Mouse (Mus musculus) left cerebral cortex, adult 9 months (tissue): ENCODE data around the gene Atxn1.

ENCODE experiments used
- DNase-seq, 2 experiments: peaks; one replicate each; pipeline ENCODE4 v3.0.0; 2022; ENCODE audit warnings: low spot score in 2 of 2

Gene Atxn1

GRCm38 (mm10) chr13:45865620-45866019 is 99.2 kb downstream of the Atxn1 start:
- no peak for DNase-seq

DNA sequence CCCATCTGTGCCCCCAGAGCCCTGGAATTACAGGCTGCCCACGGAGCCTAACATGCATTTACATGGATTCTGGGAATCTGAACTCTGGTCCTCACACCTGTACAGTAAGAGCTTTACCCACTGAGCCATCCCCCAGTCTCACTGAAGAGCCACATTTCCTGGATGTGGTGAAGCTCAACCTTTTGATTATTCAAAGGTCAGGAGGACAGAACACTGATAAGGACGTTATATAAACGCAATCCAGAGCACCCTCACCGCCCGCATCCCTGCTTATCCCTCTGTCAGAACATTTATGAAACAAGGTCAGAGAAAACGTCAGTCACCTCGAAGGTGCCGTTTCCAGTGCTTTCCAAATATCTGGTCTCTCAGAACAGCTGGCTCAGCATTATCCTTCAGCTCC is 101.0 kb downstream of the Atxn1 start:
- no peak for DNase-seq

DNA sequence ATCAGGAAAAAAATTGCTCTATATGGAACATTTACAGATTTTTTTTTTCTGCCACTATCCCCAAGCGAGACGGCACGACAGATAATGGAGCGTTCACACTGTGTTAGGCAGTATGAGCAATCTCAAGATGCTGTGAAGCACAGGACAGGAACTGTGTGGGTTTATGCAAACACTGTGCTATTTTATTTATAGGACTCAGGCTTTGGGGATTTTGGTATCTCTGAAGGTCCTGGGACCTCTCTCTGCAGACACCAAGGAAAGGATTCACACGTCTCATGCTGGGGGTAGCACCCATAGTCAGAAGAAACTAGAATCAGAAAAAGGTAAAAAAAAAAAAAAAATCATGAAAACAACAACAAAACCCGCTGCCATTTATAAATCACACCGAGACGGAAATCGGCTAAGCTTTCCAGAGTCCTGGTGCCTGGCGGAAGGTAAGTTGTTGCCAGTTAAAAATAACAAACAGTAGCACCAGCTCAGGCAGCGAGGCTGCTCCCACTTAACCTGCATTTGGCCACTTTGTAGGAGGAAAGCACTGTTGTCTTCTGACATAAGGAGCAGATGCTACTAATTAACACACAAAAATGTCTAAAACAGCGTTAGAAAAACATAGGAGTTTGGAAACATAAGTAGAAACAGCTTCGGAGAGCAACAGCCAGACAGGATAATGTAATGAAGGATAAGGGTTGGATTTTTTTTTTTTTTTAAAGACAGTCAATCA is 102.8 kb downstream of the Atxn1 start:
- DNase-seq, result no peak

- DNase-seq, result no peak
Observed at GRCm38 (mm10) chr13:45861098-45861580, 103.7 kb downstream of the Atxn1 start.

GRCm38 (mm10) chr13:45859081-45859709 is 105.6 kb downstream of the Atxn1 start:
- no peak for DNase-seq

DNA sequence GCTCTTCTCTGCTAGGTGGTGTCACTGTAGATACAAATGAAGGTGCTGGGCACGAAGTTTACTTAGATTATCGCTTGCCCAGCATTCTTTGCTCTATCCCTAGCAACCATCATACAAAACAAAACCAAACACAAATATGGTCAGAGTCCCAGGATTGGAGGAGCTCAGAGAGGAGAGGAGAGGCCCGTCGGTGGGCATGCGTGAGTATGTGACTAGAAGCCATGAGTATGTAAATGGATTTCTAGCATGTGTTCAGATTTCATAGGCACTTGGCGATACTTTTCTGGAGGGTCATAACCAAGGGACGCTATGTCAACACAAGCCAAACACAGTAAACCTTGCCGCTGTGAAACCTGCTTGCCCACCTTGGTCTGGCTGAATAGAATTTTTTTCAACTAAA is 107.4 kb downstream of the Atxn1 start:
- DNase-seq, result no peak

DNA sequence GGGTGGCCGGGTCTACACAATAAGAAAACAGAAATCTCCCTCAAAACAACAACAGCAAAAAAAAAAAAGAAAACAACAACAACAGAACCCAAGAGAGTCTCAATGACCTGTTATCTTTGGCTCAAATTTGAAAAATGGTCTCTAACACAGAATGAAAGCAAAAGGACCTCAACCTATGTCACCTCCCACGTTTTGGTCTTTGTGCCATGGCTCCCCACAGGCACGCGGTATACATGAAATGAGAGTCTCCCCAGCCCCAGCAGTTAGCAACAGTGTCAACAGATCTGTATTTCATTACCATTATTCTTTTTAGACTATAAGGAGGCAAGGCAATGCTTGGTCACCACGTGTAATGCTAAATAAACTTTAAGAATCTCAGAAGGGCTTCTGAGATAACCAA is 110.3 kb downstream of the Atxn1 start:
- no peak for DNase-seq

GRCm38 (mm10) chr13:45853691-45854090 is 111.1 kb downstream of the Atxn1 start:
- DNase-seq, result no peak

GRCm38 (mm10) chr13:45852288-45852687 is 112.5 kb downstream of the Atxn1 start:
- no peak for DNase-seq

DNA sequence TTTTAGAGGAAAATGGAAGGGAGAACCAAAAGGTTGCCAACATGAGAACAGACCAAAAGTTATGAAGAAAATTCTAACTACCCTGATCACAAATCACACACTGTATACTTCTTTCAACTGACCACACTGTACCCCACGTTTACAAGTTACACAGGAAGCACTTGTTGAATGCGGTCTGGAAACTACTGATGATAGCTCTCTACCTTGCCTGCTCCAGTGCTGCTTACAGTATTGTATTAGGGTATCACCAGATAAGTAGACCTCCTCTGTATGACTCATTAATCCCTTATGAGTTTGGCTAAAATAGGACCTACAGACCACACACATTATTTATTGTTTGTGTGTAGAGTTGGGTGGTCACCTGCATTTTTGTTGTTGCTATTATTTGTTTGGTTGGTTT is 113.1 kb downstream of the Atxn1 start:
- DNase-seq, result no peak

- DNase-seq, result no peak
Observed at GRCm38 (mm10) chr13:45851156-45851555, 113.7 kb downstream of the Atxn1 start.

DNA sequence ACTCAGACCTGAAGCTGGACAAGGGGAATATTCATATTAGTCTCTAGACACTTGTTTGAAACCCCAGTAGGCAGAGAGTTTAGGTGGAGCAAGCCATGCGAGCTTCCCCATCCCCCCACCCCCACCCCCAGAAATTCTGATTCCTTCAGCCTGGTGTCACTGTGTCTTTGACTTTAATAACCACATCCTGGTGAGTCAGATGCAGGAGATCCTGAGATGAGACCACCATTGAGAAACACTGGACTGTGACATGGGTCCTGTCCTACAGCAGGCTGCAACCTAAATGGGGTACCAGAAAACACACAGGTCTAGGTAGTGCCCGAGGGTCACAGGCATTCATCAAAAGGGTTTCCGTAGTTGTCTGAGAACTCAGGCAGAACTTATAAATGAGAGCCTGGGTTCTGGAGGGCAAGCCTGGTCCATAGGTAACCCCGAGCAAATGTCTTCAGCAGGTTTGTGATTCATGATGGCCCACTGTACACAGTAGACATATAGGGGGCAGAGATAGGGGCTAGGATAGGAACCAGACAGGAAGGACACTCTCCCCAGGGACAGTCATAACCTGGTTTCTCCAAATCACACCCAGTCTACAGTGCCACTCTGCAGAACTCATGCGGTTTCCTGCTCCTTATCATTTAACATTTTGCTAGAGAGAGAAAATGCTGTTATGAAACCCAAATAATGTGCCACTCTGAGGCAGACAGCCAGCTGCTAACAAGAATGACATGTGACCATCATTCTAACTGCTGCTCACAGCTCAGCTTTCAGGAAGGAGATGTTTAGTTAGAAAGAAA is 114.4 kb downstream of the Atxn1 start:
- DNase-seq, result no peak

- DNase-seq, result no peak
Observed at GRCm38 (mm10) chr13:45849145-45850023, 115.4 kb downstream of the Atxn1 start.

- DNase-seq, result no peak
Observed at GRCm38 (mm10) chr13:45842511-45843055, 122.2 kb downstream of the Atxn1 start.

- DNase-seq, result no peak
Observed at GRCm38 (mm10) chr13:45839901-45840300, 124.9 kb downstream of the Atxn1 start.

- no peak for DNase-seq
Observed at GRCm38 (mm10) chr13:45837609-45838220, 127.1 kb downstream of the Atxn1 start.

- no peak for DNase-seq
Observed at GRCm38 (mm10) chr13:45836377-45837054, 128.3 kb downstream of the Atxn1 start.

DNA sequence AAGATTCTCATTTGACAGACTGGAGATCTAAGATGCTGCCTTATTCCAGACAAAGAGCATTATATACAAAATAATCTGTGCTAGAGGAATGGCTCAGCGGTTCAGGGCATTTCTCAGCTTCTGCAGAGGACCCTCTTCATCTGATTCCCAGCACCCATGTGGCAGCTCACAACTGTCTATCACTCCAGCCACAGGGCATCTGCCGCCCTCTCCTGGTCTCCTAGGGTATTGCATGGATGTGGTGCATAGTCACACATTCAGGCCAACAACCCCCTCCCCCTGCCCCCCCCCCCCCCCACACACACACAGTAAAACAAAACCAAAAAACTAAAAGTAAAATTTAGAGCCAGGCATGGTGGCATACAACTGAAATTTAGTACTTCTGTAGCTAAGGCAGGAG is 130.5 kb downstream of the Atxn1 start:
- DNase-seq, result no peak

DNA sequence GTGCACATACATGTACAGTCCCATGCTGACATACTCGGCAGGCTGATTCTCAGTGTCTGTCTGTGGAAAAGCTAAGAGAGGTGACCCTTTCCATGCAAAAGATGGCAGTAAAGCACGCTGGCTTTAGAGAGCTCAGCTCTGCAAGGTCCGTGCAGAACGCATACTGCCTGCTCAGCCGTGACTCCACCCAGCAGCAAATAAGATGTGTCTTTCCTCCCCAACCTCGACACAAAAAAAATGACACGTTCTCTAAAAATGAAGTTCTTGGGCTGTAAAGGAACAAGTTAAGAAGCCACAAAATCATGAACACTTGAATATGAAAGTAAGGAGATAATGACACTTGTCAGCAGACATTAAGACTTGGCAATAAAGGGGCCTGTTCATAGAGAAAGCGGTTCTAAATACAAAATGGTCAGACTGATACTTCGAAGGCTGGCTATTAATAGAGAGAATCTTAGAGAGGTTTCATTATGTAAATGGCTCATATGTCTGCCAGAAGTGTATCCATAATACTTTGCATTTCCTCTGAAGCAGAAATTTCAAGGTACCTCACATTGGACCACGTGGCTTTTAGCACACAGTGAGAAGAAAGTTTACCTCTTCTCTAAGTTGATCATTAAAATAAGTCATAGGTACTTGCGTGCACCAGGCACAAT is 132.0 kb downstream of the Atxn1 start:
- no peak for DNase-seq
